Mouse (Mus musculus): ENCODE data around the gene Slc25a13. TPM values are rescaled to one million over a fixed set of nuclear protein-coding genes. Genes with fewer than 3 reads are reported as not detected.

Slc25a13 gene
- 50.1 and 51.2 TPM in 2 replicates for polyA plus RNA-seq (2014; fragmentation: Nextera tagmentation; extraction: Ambion mirVana)

GRCm38 (mm10) chr6:6216507-6217285 is at the start of gene Slc25a13:
Gene Slc25a13 (minus strand): TSS chr6:6217173.
- Histone ChIP-seq H3K9ac (ENCODE audit: low read length) (peak within 1 kb of the TSS; percentile 77), H3K4me3 (ENCODE audit: low read depth, low read length) (peak within 1 kb of the TSS; percentile 69), H3K4me2 (ENCODE audit: low read depth, severe bottlenecking) (peak within 1 kb of the TSS; percentile 75), H3K9me3 (ENCODE audit: control insufficient read depth, low read length) (no peaks in the 10 kb centered on the region), H3K4me1 (ENCODE audit: control insufficient read depth, insufficient read depth, low read length) (peaks cover under 1% of the 10 kb centered on the region; the same call in 1 of the 2 replicates), H3K36me3 (ENCODE audit: control insufficient read depth, insufficient read depth, low read length) (no peaks in the 10 kb centered on the region), H3K27me3 (ENCODE audit: control insufficient read depth, insufficient read depth, low read length) (no peaks in the 10 kb centered on the region), H3K27ac (replicated peaks; ENCODE audit: low read depth, low read length) (peak within 1 kb of the TSS; percentile 64)
- ATAC-seq (ENCODE audit: insufficient number of reproducible peaks, low FRiP score, low TSS enrichment, low read depth) (peak; percentile 89), DNase-seq (ENCODE audit: low spot score) (peak; percentile 84)
- under 1% methylated on average over 51 of the region's 51 CpGs for WGBS

- H3K27me3 ChIP-seq (ENCODE audit: control insufficient read depth, insufficient read depth, low read length), result no peaks in the 10 kb centered on the region
- no peaks in the 10 kb centered on the region for H3K36me3 ChIP-seq (ENCODE audit: control insufficient read depth, insufficient read depth, low read length)
- no peak overlapping the region for H3K4me3 ChIP-seq (ENCODE audit: low read depth, low read length)
- H3K9me3 ChIP-seq (ENCODE audit: control insufficient read depth, low read length), result no peaks in the 10 kb centered on the region
- no peak overlapping the region for H3K4me2 ChIP-seq (ENCODE audit: low read depth, severe bottlenecking)
- ATAC-seq (ENCODE audit: insufficient number of reproducible peaks, low FRiP score, low TSS enrichment, low read depth), result no peak
- no peak overlapping the region for H3K9ac ChIP-seq (ENCODE audit: low read length)
- DNase-seq (ENCODE audit: low spot score), result no peak
- no peaks in the 10 kb centered on the region for H3K4me1 ChIP-seq (ENCODE audit: control insufficient read depth, insufficient read depth, low read length)
- 74% methylated on average over 7 of the region's 7 CpGs for WGBS
- H3K27ac ChIP-seq (replicated peaks; ENCODE audit: low read depth, low read length), result no peak overlapping the region
Observed at GRCm38 (mm10) chr6:6265761-6266160, 48.8 kb upstream of the Slc25a13 start.

- no peak overlapping the region for H3K4me3 ChIP-seq (ENCODE audit: low read depth, low read length)
- H3K9me3 ChIP-seq (ENCODE audit: control insufficient read depth, low read length), result no peaks in the 10 kb centered on the region
- H3K27ac ChIP-seq (replicated peaks; ENCODE audit: low read depth, low read length), result no peak overlapping the region
- H3K9ac ChIP-seq (ENCODE audit: low read length), result no peak overlapping the region
- H3K27me3 ChIP-seq (ENCODE audit: control insufficient read depth, insufficient read depth, low read length), result no peaks in the 10 kb centered on the region
- no peaks in the 10 kb centered on the region for H3K4me1 ChIP-seq (ENCODE audit: control insufficient read depth, insufficient read depth, low read length)
- no peak overlapping the region for H3K4me2 ChIP-seq (ENCODE audit: low read depth, severe bottlenecking)
- ATAC-seq (ENCODE audit: insufficient number of reproducible peaks, low FRiP score, low TSS enrichment, low read depth) (no peak), DNase-seq (ENCODE audit: low spot score) (no peak)
- 90% methylated on average over 4 of the region's 4 CpGs for whole genome bisulfite sequencing
- no peaks in the 10 kb centered on the region for H3K36me3 ChIP-seq (ENCODE audit: control insufficient read depth, insufficient read depth, low read length)
Observed at GRCm38 (mm10) chr6:6263293-6263911, 46.4 kb upstream of the Slc25a13 start.

GRCm38 (mm10) chr6:6260917-6261316 is 43.9 kb upstream of the Slc25a13 start:
- Histone ChIP-seq H3K27ac (replicated peaks; ENCODE audit: low read depth, low read length) (0 out of 2 replicates have a peak overlapping the region, but pooled peaks have one; percentile 18), H3K9me3 (ENCODE audit: control insufficient read depth, low read length) (no peaks in the 10 kb centered on the region)

GRCm38 (mm10) chr6:6248500-6248899 is 31.5 kb upstream of the Slc25a13 start:
- H3K27me3 ChIP-seq (ENCODE audit: control insufficient read depth, insufficient read depth, low read length), result no peaks in the 10 kb centered on the region
- no peak overlapping the region for H3K4me2 ChIP-seq (ENCODE audit: low read depth, severe bottlenecking)
- no peaks in the 10 kb centered on the region for H3K36me3 ChIP-seq (ENCODE audit: control insufficient read depth, insufficient read depth, low read length)
- ATAC-seq (ENCODE audit: insufficient number of reproducible peaks, low FRiP score, low TSS enrichment, low read depth), result 0 out of 2 replicates have a peak, but pooled peaks have one; percentile 17
- DNase-seq (ENCODE audit: low spot score), result no peak
- H3K9ac ChIP-seq (ENCODE audit: low read length), result no peak overlapping the region
- H3K4me3 ChIP-seq (ENCODE audit: low read depth, low read length), result no peak overlapping the region
- H3K4me1 ChIP-seq (ENCODE audit: control insufficient read depth, insufficient read depth, low read length), result no peaks in the 10 kb centered on the region
- 63% methylated on average over 7 of the region's 7 CpGs for WGBS
- H3K27ac ChIP-seq (replicated peaks; ENCODE audit: low read depth, low read length), result no peak overlapping the region
- H3K9me3 ChIP-seq (ENCODE audit: control insufficient read depth, low read length), result no peaks in the 10 kb centered on the region

More at GRCm38 (mm10) chr6:6260917-6261316, 43.9 kb upstream of the Slc25a13 start:
- H3K4me3 ChIP-seq (ENCODE audit: low read depth, low read length), result no peak overlapping the region
- no peak overlapping the region for H3K9ac ChIP-seq (ENCODE audit: low read length)
- no peaks in the 10 kb centered on the region for H3K4me1 ChIP-seq (ENCODE audit: control insufficient read depth, insufficient read depth, low read length)
- peak; percentile 36 for DNase-seq (ENCODE audit: low spot score)
- H3K27me3 ChIP-seq (ENCODE audit: control insufficient read depth, insufficient read depth, low read length), result no peaks in the 10 kb centered on the region
- no peak for ATAC-seq (ENCODE audit: insufficient number of reproducible peaks, low FRiP score, low TSS enrichment, low read depth)
- H3K4me2 ChIP-seq (ENCODE audit: low read depth, severe bottlenecking), result no peak overlapping the region
- H3K36me3 ChIP-seq (ENCODE audit: control insufficient read depth, insufficient read depth, low read length), result no peaks in the 10 kb centered on the region
- WGBS, result 28% methylated on average over 4 of the region's 4 CpGs

GRCm38 (mm10) chr6:6243828-6244227 is 26.9 kb upstream of the Slc25a13 start:
- Histone ChIP-seq H3K9ac (ENCODE audit: low read length) (no peak overlapping the region), H3K27me3 (ENCODE audit: control insufficient read depth, insufficient read depth, low read length) (no peaks in the 10 kb centered on the region), H3K27ac (replicated peaks; ENCODE audit: low read depth, low read length) (no peak overlapping the region), H3K4me2 (ENCODE audit: low read depth, severe bottlenecking) (no peak overlapping the region), H3K36me3 (ENCODE audit: control insufficient read depth, insufficient read depth, low read length) (no peaks in the 10 kb centered on the region), H3K9me3 (ENCODE audit: control insufficient read depth, low read length) (no peaks in the 10 kb centered on the region), H3K4me3 (ENCODE audit: low read depth, low read length) (no peak overlapping the region), H3K4me1 (ENCODE audit: control insufficient read depth, insufficient read depth, low read length) (no peaks in the 10 kb centered on the region)
- WGBS, result 91% methylated on average over 1 of the region's 1 CpGs
- no peak for ATAC-seq (ENCODE audit: insufficient number of reproducible peaks, low FRiP score, low TSS enrichment, low read depth)
- no peak for DNase-seq (ENCODE audit: low spot score)

GRCm38 (mm10) chr6:6242114-6242513 is 25.1 kb upstream of the Slc25a13 start:
- H3K4me1 ChIP-seq (ENCODE audit: control insufficient read depth, insufficient read depth, low read length), result no peaks in the 10 kb centered on the region
- no peak overlapping the region for H3K27ac ChIP-seq (replicated peaks; ENCODE audit: low read depth, low read length)
- 77% methylated on average over 7 of the region's 7 CpGs for WGBS
- no peaks in the 10 kb centered on the region for H3K36me3 ChIP-seq (ENCODE audit: control insufficient read depth, insufficient read depth, low read length)
- DNase-seq (ENCODE audit: low spot score) (no peak), ATAC-seq (ENCODE audit: insufficient number of reproducible peaks, low FRiP score, low TSS enrichment, low read depth) (no peak)
- H3K9me3 ChIP-seq (ENCODE audit: control insufficient read depth, low read length), result no peaks in the 10 kb centered on the region
- H3K4me3 ChIP-seq (ENCODE audit: low read depth, low read length), result no peak overlapping the region
- H3K9ac ChIP-seq (ENCODE audit: low read length), result no peak overlapping the region
- no peak overlapping the region for H3K4me2 ChIP-seq (ENCODE audit: low read depth, severe bottlenecking)
- no peaks in the 10 kb centered on the region for H3K27me3 ChIP-seq (ENCODE audit: control insufficient read depth, insufficient read depth, low read length)

- H3K4me3 ChIP-seq (ENCODE audit: low read depth, low read length), result no peak overlapping the region
- H3K36me3 ChIP-seq (ENCODE audit: control insufficient read depth, insufficient read depth, low read length), result no peaks in the 10 kb centered on the region
- H3K9ac ChIP-seq (ENCODE audit: low read length), result no peak overlapping the region
- H3K4me2 ChIP-seq (ENCODE audit: low read depth, severe bottlenecking), result no peak overlapping the region
- H3K4me1 ChIP-seq (ENCODE audit: control insufficient read depth, insufficient read depth, low read length), result no peaks in the 10 kb centered on the region
- no peak for ATAC-seq (ENCODE audit: insufficient number of reproducible peaks, low FRiP score, low TSS enrichment, low read depth)
- H3K27me3 ChIP-seq (ENCODE audit: control insufficient read depth, insufficient read depth, low read length), result no peaks in the 10 kb centered on the region
- no peak overlapping the region for H3K27ac ChIP-seq (replicated peaks; ENCODE audit: low read depth, low read length)
- no peaks in the 10 kb centered on the region for H3K9me3 ChIP-seq (ENCODE audit: control insufficient read depth, low read length)
- DNase-seq (ENCODE audit: low spot score), result no peak
- WGBS, result 92% methylated on average over 2 of the region's 2 CpGs
Observed at GRCm38 (mm10) chr6:6236788-6237298, 19.9 kb upstream of the Slc25a13 start.
